Mouse (Mus musculus): ENCODE data around the gene Ndufb3. TPM values are rescaled to one million over a fixed set of nuclear protein-coding genes. Genes with fewer than 3 reads are reported as not detected.
"Not testable (repeated sequence)": the region's sequence is repeated elsewhere in the genome, so short reads cannot be mapped to it uniquely, and the experiment has no call there.

Gene Ndufb3
- polyA plus RNA-seq, 1 experiment from 2014 or later = 154 TPM

DNA sequence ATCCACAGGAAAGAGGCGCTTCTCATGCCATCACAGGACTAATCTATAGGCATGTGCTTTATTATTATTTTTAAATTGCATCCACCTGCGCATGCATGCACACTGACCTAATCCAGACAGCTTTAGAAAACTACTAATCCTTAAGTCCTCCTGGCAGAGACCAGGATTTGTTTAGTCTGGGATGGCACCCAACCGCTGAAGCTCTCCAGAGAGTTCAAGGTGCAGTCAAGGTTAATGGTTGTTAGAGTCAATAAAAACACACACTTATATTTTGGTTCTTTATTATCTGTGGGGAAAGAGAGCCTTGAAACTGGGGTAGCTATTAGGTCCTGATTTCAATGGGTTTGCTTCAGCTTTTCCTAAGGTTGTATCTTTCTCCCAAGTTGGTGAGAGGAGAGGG, 35.1 kb downstream of the Ndufb3 start:
- H3K9me3 ChIP-seq = 0 out of 2 replicates have a peak, but pooled peaks cover 3% of the 10 kb centered on the region
- no peak for DNase-seq (ENCODE audit: low spot score)
- no peak overlapping the region for H3K27ac ChIP-seq
- WGBS = 84% methylated on average over 3 of the region's 3 CpGs
- H3K27me3 ChIP-seq (ENCODE audit: insufficient read depth, poor library complexity, severe bottlenecking) = no peaks in the 10 kb centered on the region
- no peaks in the 10 kb centered on the region for H3K36me3 ChIP-seq
- H3K4me1 ChIP-seq (replicated peaks) = no peaks in the 10 kb centered on the region
- no peak overlapping the region for H3K4me3 ChIP-seq

DNA sequence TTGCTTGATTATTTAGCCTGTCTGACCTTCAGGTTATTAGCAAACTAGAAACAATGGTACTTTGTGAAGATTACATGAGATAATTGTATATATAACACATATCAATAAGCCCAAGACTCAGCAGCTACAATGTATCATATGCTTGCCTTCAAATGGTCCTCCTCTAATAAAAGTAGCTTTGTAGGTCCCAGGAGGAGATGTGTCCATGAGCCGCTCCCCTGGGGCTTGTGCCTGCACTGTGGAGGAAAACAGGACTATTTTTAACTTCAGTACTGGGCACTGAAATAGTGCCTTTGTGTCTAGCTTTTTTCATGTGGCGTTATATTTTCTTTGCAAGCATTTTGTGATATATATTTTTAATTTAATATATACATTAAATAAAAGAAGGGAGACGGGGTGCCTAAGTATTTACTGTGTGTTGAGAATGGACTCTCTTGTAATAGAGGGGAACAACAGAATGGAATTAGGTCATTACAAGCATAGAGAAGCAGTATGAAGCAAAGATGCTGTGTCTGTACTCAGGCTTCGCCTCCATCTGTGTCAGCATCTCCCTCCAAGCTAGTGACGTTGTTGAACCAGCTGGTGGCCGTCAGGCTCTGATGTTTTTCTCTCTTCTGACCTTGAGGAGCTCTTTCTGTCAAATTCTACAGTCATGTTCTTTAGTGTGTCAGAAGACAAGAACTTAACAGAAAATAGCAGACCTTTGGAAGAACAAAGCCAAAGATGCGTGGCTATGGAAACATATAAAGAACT, 36.0 kb downstream of the Ndufb3 start:
- 0 out of 2 replicates have a peak, but pooled peaks cover 3% of the 10 kb centered on the region for H3K9me3 ChIP-seq
- H3K4me1 ChIP-seq (replicated peaks) = no peaks in the 10 kb centered on the region
- no peak overlapping the region for H3K27ac ChIP-seq
- no peaks in the 10 kb centered on the region for H3K27me3 ChIP-seq (ENCODE audit: insufficient read depth, poor library complexity, severe bottlenecking)
- no peak overlapping the region for H3K4me3 ChIP-seq
- 75% methylated on average over 7 of the region's 7 CpGs for WGBS
- no peak for DNase-seq (ENCODE audit: low spot score)
- H3K36me3 ChIP-seq = no peaks in the 10 kb centered on the region

DNA sequence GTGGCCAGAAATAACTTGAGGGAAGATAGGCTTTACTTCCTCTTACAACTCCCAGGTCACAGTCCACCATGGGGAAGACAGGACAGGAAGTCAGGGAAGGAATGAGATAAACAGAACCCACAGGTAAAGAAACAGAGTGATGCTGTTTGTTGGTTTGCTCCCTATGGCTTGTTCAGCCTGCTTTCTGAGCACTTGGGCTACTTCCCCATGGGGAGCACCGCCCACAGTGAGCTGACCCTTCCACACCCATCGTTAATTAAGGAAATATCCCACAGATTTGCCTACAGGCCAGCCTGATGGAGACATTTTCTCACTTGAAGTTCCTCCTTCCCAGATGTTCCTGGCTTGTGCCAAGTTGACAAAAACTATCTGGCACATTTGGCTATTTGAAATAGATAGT, 42.7 kb downstream of the Ndufb3 start:
- not testable (repeated sequence) for DNase-seq (ENCODE audit: low spot score); H3K4me1 ChIP-seq (replicated peaks); H3K27me3 ChIP-seq (ENCODE audit: insufficient read depth, poor library complexity, severe bottlenecking); H3K9me3 ChIP-seq; H3K36me3 ChIP-seq; H3K4me3 ChIP-seq; H3K27ac ChIP-seq
- 95% methylated on average over 2 of the region's 2 CpGs for WGBS

Other genes with a start within 250 kb of the Ndufb3 start
- gene Bzw1, start 193.5 kb upstream of the Ndufb3 start, polyA plus RNA-seq (2016; fragmentation: Nextera tagmentation; extraction: Ambion mirVana) = 367 and 442 TPM in 2 replicates
- gene Clk1, start 162.3 kb upstream of the Ndufb3 start, polyA plus RNA-seq (2016; fragmentation: Nextera tagmentation; extraction: Ambion mirVana) = 121 and 127 TPM in 2 replicates
- 70.7 and 75.9 TPM in 2 replicates for gene Nif3l1, start 141.2 kb upstream of the Ndufb3 start, polyA plus RNA-seq (2016; fragmentation: Nextera tagmentation; extraction: Ambion mirVana)
- 54.8 and 58.9 TPM in 2 replicates for gene Ppil3, start 140.9 kb upstream of the Ndufb3 start, polyA plus RNA-seq (2016; fragmentation: Nextera tagmentation; extraction: Ambion mirVana)
- 35.8 and 46.4 TPM in 2 replicates for gene Orc2, start 81.3 kb upstream of the Ndufb3 start, polyA plus RNA-seq (2016; fragmentation: Nextera tagmentation; extraction: Ambion mirVana)
- 5.7 and 7.0 TPM in 2 replicates for gene Fam126b, start 61 bp upstream of the Ndufb3 start, polyA plus RNA-seq (2016; fragmentation: Nextera tagmentation; extraction: Ambion mirVana)
- not detected in 2 replicates for gene Als2cr12, start 109.6 kb downstream of the Ndufb3 start, polyA plus RNA-seq (2016; fragmentation: Nextera tagmentation; extraction: Ambion mirVana)
- 26.6 and 29.8 TPM in 2 replicates for gene Cflar, start 125.1 kb downstream of the Ndufb3 start, polyA plus RNA-seq (2016; fragmentation: Nextera tagmentation; extraction: Ambion mirVana)
- gene Casp8, start 209.0 kb downstream of the Ndufb3 start, polyA plus RNA-seq (2016; fragmentation: Nextera tagmentation; extraction: Ambion mirVana) = 13.0 and 13.8 TPM in 2 replicates

All from hindbrain, embryonic 10.5 days (tissue).